Mouse (Mus musculus) limb, embryonic 11.5 days (tissue): Measurements from ENCODE around the gene Tmem60. TPM values are rescaled to one million over a fixed set of nuclear protein-coding genes. Genes with fewer than 3 reads are reported as not detected.

Experiments used
- ATAC-seq: fragments of 200-750 bp; cut with Nextera tagmentation; 2 replicates; pipeline ENCODE4 v1.8.0; 2017; ENCODE audit warnings: low read depth; ENCODE audit not compliant: insufficient number of reproducible peaks, low FRiP score, low TSS enrichment
- DNase-seq: peaks from one replicate; pipeline ENCODE4 v3.0.0-alpha.2; 2015; ENCODE audit warnings: low spot score
- H3K27ac ChIP-seq: fragments of 300-500 bp; sonication (generic); replicated peaks from 2 replicates; pipeline ENCODE4 v1.5.1; 2014; ENCODE audit warnings: low read depth, mild to moderate bottlenecking, low read length
- H3K27me3 ChIP-seq: fragments of 300-500 bp; sonication (generic); 2 replicates; pipeline ENCODE4 v1.6.1; 2014; ENCODE audit warnings: mild to moderate bottlenecking, low read length, mixed read lengths; ENCODE audit not compliant: control insufficient read depth, insufficient read depth
- H3K36me3 ChIP-seq: fragments of 300-500 bp; sonication (generic); 2 replicates; pipeline ENCODE4 v1.6.1; 2014; ENCODE audit warnings: mild to moderate bottlenecking, low read length, moderate library complexity, mixed read lengths; ENCODE audit not compliant: control insufficient read depth, insufficient read depth
- H3K4me1 ChIP-seq: fragments of 300-500 bp; sonication (generic); 2 replicates; pipeline ENCODE4 v1.6.1; 2014; ENCODE audit warnings: low read length, mixed read lengths; ENCODE audit not compliant: control insufficient read depth, insufficient read depth
- H3K4me2 ChIP-seq: fragments of 300-500 bp; sonication (generic); 2 replicates; pipeline ENCODE4 v1.6.1; 2014; ENCODE audit warnings: low read depth, mild to moderate bottlenecking, moderate library complexity; ENCODE audit not compliant: severe bottlenecking
- H3K4me3 ChIP-seq: fragments of 300-500 bp; sonication (generic); 2 replicates; pipeline ENCODE4 v1.5.1; 2014; ENCODE audit warnings: low read depth, low read length
- H3K9ac ChIP-seq: fragments of 300-500 bp; sonication (generic); 2 replicates; pipeline ENCODE4 v1.6.1; 2014; ENCODE audit warnings: mild to moderate bottlenecking, low read length
- H3K9me3 ChIP-seq: fragments of 300-500 bp; sonication (generic); 2 replicates; pipeline ENCODE4 v1.6.1; 2016; ENCODE audit warnings: low read length; ENCODE audit not compliant: control insufficient read depth
- WGBS: fragments of 180-500 bp; shearing (Covaris S2); extraction: QIAGEN DNeasy Blood & Tissue Kit; methylation state at CpG from one replicate; pipeline ENCODE4 v1.1.7; 2014; 5-methylcytosine and 5-hydroxymethylcytosine counted together
- polyA plus RNA-seq: library from polyadenylated mRNA; unstranded; fragments of >200 nt; fragmentation: Nextera tagmentation; extraction: Ambion mirVana; gene quantifications from 2 replicates; pipeline ENCODE4 v1.2.1, GENCODE M21; 2014

Tmem60 gene
- polyA plus RNA-seq, 1 experiment from 2014 or later: 51.4 TPM

- no peak overlapping the region for H3K27ac ChIP-seq
- ATAC-seq (no peak), DNase-seq (no peak)
- H3K27me3 ChIP-seq: no peaks in the 10 kb centered on the region
- no peaks in the 10 kb centered on the region for H3K4me1 ChIP-seq
- H3K4me2 ChIP-seq: no peak overlapping the region
- 95% methylated on average over 9 of the region's 9 CpGs for WGBS
- no peak overlapping the region for H3K4me3 ChIP-seq
- H3K36me3 ChIP-seq: no peaks in the 10 kb centered on the region
- no peak overlapping the region for H3K9ac ChIP-seq
- H3K9me3 ChIP-seq: no peaks in the 10 kb centered on the region
Observed at GRCm38 (mm10) chr5:20919566-20919965, 37.6 kb downstream of the Tmem60 start.

DNA sequence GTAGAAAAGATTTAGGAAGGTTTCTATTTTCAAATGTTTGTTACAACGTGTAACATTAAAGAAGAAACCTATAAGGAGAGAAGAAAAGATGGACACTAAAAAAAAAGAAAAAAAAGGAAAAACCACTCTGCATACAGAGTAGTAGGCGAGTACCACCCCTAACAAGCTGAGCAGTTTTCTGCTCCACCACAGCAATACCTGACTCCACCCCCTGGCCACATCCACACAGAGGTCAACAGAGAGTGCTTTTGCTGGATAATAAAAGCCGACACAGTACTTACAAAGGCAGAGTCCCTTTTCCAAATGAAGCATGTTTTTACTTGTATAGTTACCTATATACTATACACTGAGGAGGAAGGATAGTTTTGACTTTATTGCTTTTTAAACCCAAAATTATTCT is 42.6 kb downstream of the Tmem60 start:
- Histone ChIP-seq H3K4me2 (no peak overlapping the region), H3K27me3 (no peaks in the 10 kb centered on the region), H3K36me3 (no peaks in the 10 kb centered on the region; the same call in 1 of the 2 replicates), H3K9ac (no peak overlapping the region), H3K4me1 (no peaks in the 10 kb centered on the region), H3K4me3 (no peak overlapping the region), H3K9me3 (no peaks in the 10 kb centered on the region), H3K27ac (no peak overlapping the region)
- DNase-seq: no peak
- 78% methylated on average over 3 of the region's 3 CpGs for WGBS
- no peak for ATAC-seq

GRCm38 (mm10) chr5:20925451-20925850 is 43.5 kb downstream of the Tmem60 start:
- no peaks in the 10 kb centered on the region for H3K9me3 ChIP-seq
- WGBS: 84% methylated on average over 3 of the region's 3 CpGs
- ATAC-seq: no peak
- no peak overlapping the region for H3K27ac ChIP-seq
- H3K36me3 ChIP-seq: no peaks in the 10 kb centered on the region; the same call in 1 of the 2 replicates
- no peak for DNase-seq
- H3K4me3 ChIP-seq: no peak overlapping the region
- no peaks in the 10 kb centered on the region for H3K4me1 ChIP-seq
- H3K27me3 ChIP-seq: no peaks in the 10 kb centered on the region
- no peak overlapping the region for H3K9ac ChIP-seq
- H3K4me2 ChIP-seq: no peak overlapping the region

- ATAC-seq: no peak
- 73% methylated on average over 6 of the region's 6 CpGs for WGBS
- Histone ChIP-seq H3K9me3 (no peaks in the 10 kb centered on the region), H3K27ac (no peak overlapping the region), H3K4me3 (no peak overlapping the region), H3K9ac (no peak overlapping the region), H3K36me3 (no peaks in the 10 kb centered on the region; the same call in 1 of the 2 replicates), H3K27me3 (no peaks in the 10 kb centered on the region), H3K4me1 (no peaks in the 10 kb centered on the region), H3K4me2 (no peak overlapping the region)
- no peak for DNase-seq
Observed at GRCm38 (mm10) chr5:20929669-20930151, 47.7 kb downstream of the Tmem60 start.

- DNase-seq: no peak
Observed at GRCm38 (mm10) chr5:20930430-20930829, 48.4 kb downstream of the Tmem60 start.

DNA sequence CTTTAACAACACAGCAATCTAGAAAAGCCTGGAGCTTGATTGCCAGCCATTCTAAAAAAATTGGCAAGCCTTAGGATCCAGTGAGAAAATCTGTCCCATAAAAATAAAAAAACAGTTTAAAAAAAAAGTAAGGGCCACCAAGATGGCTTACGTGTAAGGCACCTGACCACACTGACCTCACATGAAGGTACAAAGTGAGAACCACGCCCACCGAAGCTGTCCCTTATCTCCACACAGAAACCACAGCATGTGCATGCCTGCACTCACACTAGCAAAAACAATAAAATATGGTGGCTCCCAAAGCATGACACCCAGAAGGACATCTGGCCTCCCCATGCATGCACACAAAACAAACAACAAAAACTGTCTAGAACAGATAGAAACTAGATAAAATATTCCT is 49.3 kb downstream of the Tmem60 start:
- H3K36me3 ChIP-seq: no peaks in the 10 kb centered on the region
- no peak overlapping the region for H3K4me2 ChIP-seq
- no peak overlapping the region for H3K9ac ChIP-seq
- H3K27me3 ChIP-seq: no peaks in the 10 kb centered on the region
- H3K4me1 ChIP-seq: no peaks in the 10 kb centered on the region
- ATAC-seq: no peak
- no peak overlapping the region for H3K4me3 ChIP-seq
- 89% methylated on average over 3 of the region's 3 CpGs for WGBS
- H3K27ac ChIP-seq: no peak overlapping the region
- H3K9me3 ChIP-seq: no peaks in the 10 kb centered on the region
- no peak for DNase-seq

More at GRCm38 (mm10) chr5:20930430-20930829, 48.4 kb downstream of the Tmem60 start:
- no peaks in the 10 kb centered on the region for H3K4me1 ChIP-seq
- H3K4me2 ChIP-seq: no peak overlapping the region
- H3K9ac ChIP-seq: no peak overlapping the region
- no peaks in the 10 kb centered on the region for H3K9me3 ChIP-seq
- no peak overlapping the region for H3K27ac ChIP-seq
- H3K36me3 ChIP-seq: no peaks in the 10 kb centered on the region; the same call in 1 of the 2 replicates
- H3K27me3 ChIP-seq: no peaks in the 10 kb centered on the region
- no peak overlapping the region for H3K4me3 ChIP-seq
- ATAC-seq: no peak

GRCm38 (mm10) chr5:20932585-20932984 is 50.6 kb downstream of the Tmem60 start:
- DNase-seq (no peak), ATAC-seq (no peak)
- H3K9ac ChIP-seq: no peak overlapping the region
- no peaks in the 10 kb centered on the region for H3K4me1 ChIP-seq
- H3K9me3 ChIP-seq: no peaks in the 10 kb centered on the region
- no peaks in the 10 kb centered on the region for H3K27me3 ChIP-seq
- no peak overlapping the region for H3K27ac ChIP-seq
- no peak overlapping the region for H3K4me3 ChIP-seq
- 88% methylated on average over 3 of the region's 3 CpGs for WGBS
- no peaks in the 10 kb centered on the region for H3K36me3 ChIP-seq
- H3K4me2 ChIP-seq: no peak overlapping the region

- H3K36me3 ChIP-seq: no peaks in the 10 kb centered on the region
- H3K27me3 ChIP-seq: no peaks in the 10 kb centered on the region
- H3K9me3 ChIP-seq: no peaks in the 10 kb centered on the region
- H3K27ac ChIP-seq: no peak overlapping the region
- DNase-seq (no peak), ATAC-seq (no peak)
- no peak overlapping the region for H3K9ac ChIP-seq
- H3K4me1 ChIP-seq: no peaks in the 10 kb centered on the region
- H3K4me3 ChIP-seq: no peak overlapping the region
- 59% methylated on average over 5 of the region's 5 CpGs for WGBS
- no peak overlapping the region for H3K4me2 ChIP-seq
Observed at GRCm38 (mm10) chr5:20935934-20936333, 53.9 kb downstream of the Tmem60 start.
